Mouse (Mus musculus) CH12.LX (cell line): ENCODE data around the gene Ppie. TPM values are rescaled to one million over a fixed set of nuclear protein-coding genes. Genes with fewer than 3 reads are reported as not detected.

ENCODE experiments used
- DNase-seq: peaks from one replicate; pipeline ENCODE4 v3.0.0-alpha.2; 2013; ENCODE audit errors: extremely low read depth
- H3K27ac ChIP-seq: 2 replicates; pipeline ENCODE4 v1.5.1; 2012; ENCODE audit warnings: low read depth, mild to moderate bottlenecking, control low read depth, moderate library complexity; ENCODE audit not compliant: insufficient read depth
- H3K27me3 ChIP-seq: replicated peaks from 2 replicates; pipeline ENCODE3; 2012; ENCODE audit warnings: inconsistent platforms
- H3K36me3 ChIP-seq, 2 experiments: replicated peaks in 1 of 2; 2 replicates each; pipeline versions ENCODE3 to v1.6.1; 2012; ENCODE audit warnings: inconsistent platforms in 1 of 2, low read length in 1 of 2, mild to moderate bottlenecking in 1 of 2, mixed read lengths in 1 of 2, moderate library complexity in 1 of 2; ENCODE audit not compliant: control insufficient read depth in 1 of 2, insufficient read depth in 1 of 2
- H3K4me1 ChIP-seq, 2 experiments: 2 replicates each; pipeline ENCODE4 v1.6.1; 2012; ENCODE audit warnings: inconsistent platforms in 1 of 2, moderate library complexity in 1 of 2; ENCODE audit not compliant: insufficient read depth in 2 of 2, control insufficient read depth in 1 of 2
- H3K4me2 ChIP-seq: 2 replicates; pipeline ENCODE4 v1.6.1; 2012; ENCODE audit warnings: low read depth, mild to moderate bottlenecking, control low read depth; ENCODE audit not compliant: poor library complexity, insufficient read depth, severe bottlenecking
- H3K4me3 ChIP-seq, 3 experiments: fragments of 150-350 bp in 1 of 3; sonication (generic) in 1 of 3; replicated peaks in 1 of 3; 2 replicates each; pipeline versions ENCODE3 to v1.5.1; 2011 to 2012; ENCODE audit warnings: low read depth in 2 of 3, low read length in 2 of 3, mild to moderate bottlenecking in 2 of 3, moderate library complexity in 2 of 3, control low read depth in 1 of 3, improper control_type of control experiment in 1 of 3, inconsistent platforms in 1 of 3, mixed read lengths in 1 of 3; ENCODE audit not compliant: poor library complexity in 1 of 3
- H3K79me2 ChIP-seq: replicated peaks from 2 replicates; pipeline ENCODE4 v1.6.1; 2012; ENCODE audit warnings: mild to moderate bottlenecking, moderate library complexity; ENCODE audit not compliant: control insufficient read depth, poor library complexity, insufficient read depth, severe bottlenecking; ENCODE audit errors: extremely low read depth
- H3K9ac ChIP-seq: 2 replicates; pipeline ENCODE4 v1.6.1; 2012; ENCODE audit warnings: low read depth, mild to moderate bottlenecking, control low read depth, moderate library complexity; ENCODE audit not compliant: insufficient read depth
- H3K9me3 ChIP-seq: replicated peaks from 2 replicates; pipeline ENCODE3; 2012; ENCODE audit warnings: low read length, inconsistent platforms, mixed read lengths
- CHD1 ChIP-seq: IDR thresholded peaks from 2 replicates; pipeline ENCODE4 v1.6.1; 2012; ENCODE audit warnings: low read depth, low read length, improper control_type of control experiment, inconsistent platforms
- CHD2 ChIP-seq: IDR thresholded peaks from 2 replicates; pipeline ENCODE4 v1.6.1; 2011; ENCODE audit warnings: low read length, improper control_type of control experiment
- CTCF ChIP-seq, 2 experiments: IDR thresholded peaks in 1 of 2; conservative IDR thresholded peaks in 1 of 2; 2 replicates each; pipeline ENCODE4 v1.5.1; 2011 to 2012; ENCODE audit warnings: low read depth in 2 of 2, low read length in 2 of 2, improper control_type of control experiment in 1 of 2, inconsistent platforms in 1 of 2, mild to moderate bottlenecking in 1 of 2, moderate library complexity in 1 of 2
- ELF1 ChIP-seq: IDR thresholded peaks from 2 replicates; pipeline ENCODE4 v1.6.1; 2014; ENCODE audit warnings: low read depth, mild to moderate bottlenecking, inconsistent platforms, low read length, improper control_type of control experiment
- EP300 ChIP-seq: IDR thresholded peaks from 2 replicates; pipeline ENCODE4 v1.6.1; 2011; ENCODE audit warnings: low read length, improper control_type of control experiment
- ETS1 ChIP-seq: conservative IDR thresholded peaks from 2 replicates; pipeline ENCODE4 v1.6.1; 2012; ENCODE audit warnings: low read depth, mild to moderate bottlenecking, inconsistent platforms, low read length, improper control_type of control experiment, moderate library complexity
- IRF4 ChIP-seq: IDR thresholded peaks from 2 replicates; pipeline ENCODE4 v1.6.1; 2014; ENCODE audit warnings: low read depth, mild to moderate bottlenecking, inconsistent platforms, low read length, improper control_type of control experiment
- JUND ChIP-seq: conservative IDR thresholded peaks from 2 replicates; pipeline ENCODE4 v1.6.1; 2011; ENCODE audit warnings: low read depth, low read length, improper control_type of control experiment
- MAZ ChIP-seq: IDR thresholded peaks from 2 replicates; pipeline ENCODE4 v1.6.1; 2012; ENCODE audit warnings: low read depth, mild to moderate bottlenecking, inconsistent platforms, low read length, improper control_type of control experiment, moderate library complexity
- MYC ChIP-seq: IDR thresholded peaks from 2 replicates; pipeline ENCODE4 v1.6.1; 2011; ENCODE audit warnings: low read depth, mild to moderate bottlenecking, improper control_type of control experiment, low read length
- NRF1 ChIP-seq: IDR thresholded peaks from 2 replicates; pipeline ENCODE4 v1.6.1; 2014; ENCODE audit warnings: low read depth, mild to moderate bottlenecking, inconsistent platforms, low read length, improper control_type of control experiment, moderate library complexity
- POLR2AphosphoS2 ChIP-seq: IDR thresholded peaks from 2 replicates; pipeline ENCODE4 v1.6.1; 2011; ENCODE audit warnings: low read depth, low read length, improper control_type of control experiment
- SMC3 ChIP-seq: IDR thresholded peaks from 2 replicates; pipeline ENCODE4 v1.6.1; 2011; ENCODE audit warnings: low read depth, low read length, improper control_type of control experiment
- ZKSCAN1 ChIP-seq: IDR thresholded peaks from 2 replicates; pipeline ENCODE4 v1.6.1; 2012; ENCODE audit warnings: low read depth, inconsistent platforms, low read length, improper control_type of control experiment, borderline replicate concordance
- dilution Hi-C: fragments of 300-500 bp; cut with MboI; formaldehyde crosslinking; loops from 2 replicates; pipeline ENCODE4 v1.14.3; 2020; ENCODE audit warnings: low sequenced_read_pairs; ENCODE audit not compliant: extremely low pct_unique_long_range_greater_than_20kb, extremely low pct_ligation_motif_present
- in situ Hi-C: fragments of 300-500 bp; cut with MboI; formaldehyde crosslinking; loops from 3 replicates; pipeline ENCODE4 v1.14.3; 2019; ENCODE audit warnings: low sequenced_read_pairs, low pct_ligation_motif_present, low pct_unique_long_range_greater_than_20kb, mixed read lengths
- polyA plus RNA-seq: library from polyadenylated mRNA; unstranded; fragments of >175 nt; gene quantifications from 2 replicates; pipeline ENCODE4 v1.2.1, GENCODE M21; 2012; ENCODE audit warnings: low read depth; ENCODE audit not compliant: insufficient read length
- total RNA-seq, 2 experiments: library from RNA; depleted of rRNA; stranded (reverse); fragments of 300-350 nt in 1 of 2; fragments of >200 nt in 1 of 2; gene quantifications; 2 replicates each; pipeline ENCODE4 v1.2.3; 2012 to 2014

The Ppie gene
- total and polyA plus RNA-seq, 3 experiments, result 68.3 to 89.4 (median 86.8) TPM

DNA sequence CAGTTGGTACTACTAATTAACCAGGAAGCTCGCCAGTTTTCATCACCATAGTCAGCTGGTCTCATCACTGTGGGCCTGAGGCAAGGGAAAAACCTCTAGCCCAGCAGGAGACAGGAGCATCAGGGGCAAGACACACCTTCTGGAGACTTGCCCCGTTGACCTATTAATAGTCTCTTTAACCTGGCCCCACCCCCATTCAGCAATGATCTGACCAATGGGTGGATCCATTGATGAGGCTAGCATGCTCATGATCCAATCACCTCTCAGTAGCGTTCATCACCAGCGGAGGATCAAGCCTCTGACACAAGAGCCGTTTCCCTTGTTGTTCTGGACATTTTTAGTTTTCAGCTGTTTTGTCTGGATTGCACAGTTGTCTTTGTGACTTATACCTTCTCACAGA, 47.1 kb downstream of the Ppie start:
- Histone ChIP-seq H3K27me3 (no peaks in the 10 kb centered on the region), H3K4me3 (no peak overlapping the region), H3K36me3 (no peaks in the 10 kb centered on the region), H3K4me2 (no peak overlapping the region), H3K9ac (no peak overlapping the region), H3K27ac (no peak overlapping the region), H3K4me1 (no peaks in the 10 kb centered on the region), H3K9me3 (no peaks in the 10 kb centered on the region), H3K79me2 (no peaks in the 10 kb centered on the region)
- dilution Hi-C loops (no loop called here), in situ Hi-C loops (no loop called here)
- no peak for TF ChIP-seq ETS1
- no peak for TF ChIP-seq NRF1
- TF ChIP-seq CHD1, result no peak
- no peak for TF ChIP-seq ELF1
- TF ChIP-seq ZKSCAN1, result no peak
- no peak for TF ChIP-seq MYC
- no peak for DNase-seq

DNA sequence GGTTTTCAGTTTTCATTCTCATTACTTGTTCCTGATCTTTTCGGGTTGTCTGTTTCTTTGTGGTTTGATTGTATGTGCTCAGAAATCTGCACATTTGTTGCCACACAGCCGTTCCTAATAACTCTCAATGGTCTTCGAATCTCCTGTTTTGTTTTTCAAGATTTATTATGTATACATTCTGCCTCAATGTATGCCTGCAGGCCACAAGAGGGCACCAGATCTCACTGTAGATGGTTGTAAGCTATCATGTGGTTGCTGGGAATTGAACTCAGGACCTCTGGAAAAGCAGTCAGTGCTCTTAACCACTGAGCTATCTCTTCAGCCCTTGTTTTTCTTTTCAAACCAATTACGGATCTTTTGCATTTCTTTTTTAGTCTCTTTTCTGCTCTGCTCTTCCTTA, 53.4 kb downstream of the Ppie start:
- Histone ChIP-seq H3K9me3 (no peaks in the 10 kb centered on the region), H3K4me1 (0 out of 4 replicates have a peak, but pooled peaks cover 0 to 4% of the 10 kb centered on the region in 2 experiments), H3K27me3 (no peaks in the 10 kb centered on the region), H3K4me3 (no peak overlapping the region), H3K36me3 (no peaks in the 10 kb centered on the region), H3K9ac (no peak overlapping the region), H3K4me2 (no peak overlapping the region), H3K79me2 (no peaks in the 10 kb centered on the region), H3K27ac (no peak overlapping the region)
- dilution Hi-C loops, result no loop called here
- TF ChIP-seq SMC3 (no peak), CTCF (conservative IDR thresholded peaks at IDR 0.05 in 1 of 2, IDR thresholded peaks at IDR 0.05 in 1 of 2; ENCODE audit: low read depth in 2 of 2, low read length in 2 of 2) (peak in 1 of 2 experiments; percentile 31; a peak in 2 of 4 replicates), EP300 (no peak), ELF1 (no peak), CHD2 (no peak), JUND (no peak)
- in situ Hi-C loops, result loop anchor here (10.0 kb wide), 1 partner anchor 282 kb away; no protein-coding TSS in a partner anchor
- no peak for DNase-seq

DNA sequence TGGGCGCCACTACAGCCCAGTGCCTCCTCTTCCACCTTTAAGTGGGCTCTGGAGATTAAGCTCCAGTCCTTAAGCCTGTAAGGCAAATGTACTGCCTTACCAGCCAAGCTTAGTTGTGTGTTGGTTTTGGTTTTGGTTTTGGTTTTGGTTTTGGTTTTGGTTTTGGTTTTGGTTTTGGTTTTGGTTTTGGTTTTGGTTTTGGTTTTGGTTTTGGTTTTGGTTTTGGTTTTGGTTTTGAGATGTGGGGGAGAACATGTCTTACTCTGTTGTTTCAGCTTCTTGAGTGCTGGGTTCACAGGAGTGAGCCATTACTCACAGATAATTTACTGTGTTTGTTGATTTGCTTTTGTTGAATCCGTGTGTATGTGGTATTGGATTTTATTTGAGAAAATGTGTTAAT, 54.5 kb downstream of the Ppie start:
- TF ChIP-seq IRF4, result peak; percentile 79
- TF ChIP-seq CTCF (conservative IDR thresholded peaks at IDR 0.05 in 1 of 2, IDR thresholded peaks at IDR 0.05 in 1 of 2; ENCODE audit: low read depth in 2 of 2, low read length in 2 of 2), result no peak
- no peak for TF ChIP-seq MAZ
- TF ChIP-seq NRF1, result no peak
- peak; percentile 97 for TF ChIP-seq ETS1
- no peak for TF ChIP-seq POLR2AphosphoS2
- TF ChIP-seq EP300, result peak; percentile 54
- H3K27me3 ChIP-seq, result no peaks in the 10 kb centered on the region
- no peak overlapping the region for H3K9ac ChIP-seq
- no peak overlapping the region for H3K27ac ChIP-seq
- H3K36me3 ChIP-seq, result no peaks in the 10 kb centered on the region
- H3K4me1 ChIP-seq, result 0 out of 4 replicates have a peak, but pooled peaks cover 0 to 4% of the 10 kb centered on the region in 2 experiments
- dilution Hi-C loops (no loop called here), in situ Hi-C loops (loop anchor here (10.0 kb wide), 1 partner anchor 280 kb away; no protein-coding TSS in a partner anchor)
- H3K4me2 ChIP-seq, result no peak overlapping the region
- H3K79me2 ChIP-seq, result no peaks in the 10 kb centered on the region
- no peak for DNase-seq
- H3K9me3 ChIP-seq, result no peaks in the 10 kb centered on the region
- H3K4me3 ChIP-seq, result no peak overlapping the region
